12 mouse cellular contexts compared by ENCODE assay signal in the genomic region with DNA sequence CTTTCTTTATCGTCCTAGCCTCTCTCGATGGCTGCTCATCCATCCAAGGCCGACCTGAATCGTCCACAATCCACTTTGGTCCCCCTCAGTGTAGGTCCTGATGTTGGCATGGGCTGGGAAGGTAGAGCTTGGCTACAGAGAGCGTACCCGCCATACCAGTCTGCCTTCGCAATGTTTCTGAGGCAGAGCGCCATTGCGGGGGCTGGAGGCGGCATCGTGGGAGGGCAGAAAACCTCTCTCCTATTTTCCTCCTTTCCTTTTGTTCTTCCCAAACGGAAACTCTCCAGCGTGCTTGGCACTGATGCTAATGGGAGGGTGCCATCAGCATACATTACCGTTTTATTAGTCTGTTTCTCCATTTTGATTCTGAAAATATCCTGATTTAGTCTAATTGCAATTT. TPM values are rescaled to one million over a fixed set of nuclear protein-coding genes. Genes with fewer than 3 reads are reported as not detected.
DNase-seq lines count a peak whose midpoint lies in the region.
"Had no signal": no experiment of that assay in that cellular context is flagged by ENCODE, and none has a peak within 500 bp of the region (broad histone marks: within the 10 kb centered on the region; RNA-seq: fewer than 3 reads in every experiment).

No protein-coding gene starts in this region.

- DNase-seq in heart, adult 11 months = peak; percentile 76
- DNase-seq in heart, adult 9 months (ENCODE audit: low spot score in 2 of 2) = no peak
- peak; percentile 28 for DNase-seq in right cerebral cortex, adult 18-20 months
- no peak for DNase-seq in right cerebral cortex, postnatal 14 days
- DNase-seq in layer of hippocampus, postnatal 25 days (ENCODE audit: extremely low spot score in 1 of 2, low spot score in 1 of 2) = peak; percentile 23 to 35
- DNase-seq in adipocyte (ENCODE audit: low spot score) = no peak
- no peak for DNase-seq in kidney, postnatal 25 days
- no peak for DNase-seq in embryo, embryonic 9.5 days (ENCODE audit: extremely low spot score)
- DNase-seq: gastrocnemius, postnatal 10 days; kidney, adult 18-20 months; liver, postnatal 0 days; thymus, adult 2 months had no signal

RNA-seq across cellular contexts. Expression of gene Asb18, which starts 7.8 kb away (rescaled TPM):
- total RNA-seq in layer of hippocampus, postnatal 25 days (2021) = 1 to 10 TPM; 2.7 to 3.2 TPM

Comparison
In these comparisons a context has a peak if more than half of its experiments do, and no peak if none do; other contexts are left out.
1. DNase-seq: peak in heart, adult 11 months (single experiment), right cerebral cortex, adult 18-20 months (single experiment) and layer of hippocampus, postnatal 25 days (2 of 2); none in heart, adult 9 months (0 of 2), right cerebral cortex, postnatal 14 days (single experiment), adipocyte (single experiment), kidney, postnatal 25 days (0 of 2) and embryo, embryonic 9.5 days (single experiment).